Mouse (Mus musculus) ES-Bruce4 (cell line): ENCODE measurements around the gene Krtap4-1.

Experiments
- EP300 ChIP-seq: IDR thresholded peaks from 2 replicates; pipeline ENCODE4 v1.6.1; 2011; ENCODE audit warnings: low read depth, low read length; ENCODE audit not compliant: insufficient read depth
- POLR2A ChIP-seq: IDR thresholded peaks from one replicate; pipeline ENCODE4 v1.8.1; 2011; ENCODE audit warnings: low read length; ENCODE audit not compliant: insufficient read depth

GRCm38 (mm10) chr11:99590981-99591380 is 37.1 kb downstream of the Krtap4-1 start, which contains the start of gene Krtap1-3:
- TF ChIP-seq POLR2A (no peak), EP300 (no peak)
